Mouse (Mus musculus) erythroblast, embryonic 14.5 days (primary cell): ENCODE data around the gene Zdhhc16.

Source experiments
- GATA1 ChIP-seq: IDR thresholded peaks from 2 replicates; pipeline ENCODE4 v1.6.1; 2012; ENCODE audit warnings: low read length, inconsistent platforms, mixed read lengths
- TAL1 ChIP-seq: IDR thresholded peaks from 3 replicates; pipeline ENCODE4 v1.6.1; 2012; ENCODE audit warnings: low read length, inconsistent platforms, mixed read lengths

- no peak for TF ChIP-seq TAL1
- no peak for TF ChIP-seq GATA1
Measured at GRCm38 (mm10) chr19:41943841-41944240, 10.6 kb downstream of the Zdhhc16 start.
